Mouse (Mus musculus) brain, embryonic 14.5 days (tissue): ENCODE data around the gene Ttc23.

ENCODE experiments used
- CTCF ChIP-seq: fragments of 200-500 bp; IDR thresholded peaks from 2 replicates; pipeline ENCODE4 v1.5.1; 2012; ENCODE audit warnings: inconsistent platforms, mild to moderate bottlenecking, moderate library complexity, borderline replicate concordance; ENCODE audit not compliant: insufficient read depth, insufficient read length; ENCODE audit errors: extremely low read depth
- POLR2A ChIP-seq: fragments of 200-500 bp; IDR thresholded peaks from 2 replicates; pipeline ENCODE4 v1.6.1; 2012; ENCODE audit warnings: mild to moderate bottlenecking, inconsistent platforms, borderline replicate concordance; ENCODE audit not compliant: poor library complexity, insufficient read depth, insufficient read length, severe bottlenecking; ENCODE audit errors: extremely low read depth

DNA sequence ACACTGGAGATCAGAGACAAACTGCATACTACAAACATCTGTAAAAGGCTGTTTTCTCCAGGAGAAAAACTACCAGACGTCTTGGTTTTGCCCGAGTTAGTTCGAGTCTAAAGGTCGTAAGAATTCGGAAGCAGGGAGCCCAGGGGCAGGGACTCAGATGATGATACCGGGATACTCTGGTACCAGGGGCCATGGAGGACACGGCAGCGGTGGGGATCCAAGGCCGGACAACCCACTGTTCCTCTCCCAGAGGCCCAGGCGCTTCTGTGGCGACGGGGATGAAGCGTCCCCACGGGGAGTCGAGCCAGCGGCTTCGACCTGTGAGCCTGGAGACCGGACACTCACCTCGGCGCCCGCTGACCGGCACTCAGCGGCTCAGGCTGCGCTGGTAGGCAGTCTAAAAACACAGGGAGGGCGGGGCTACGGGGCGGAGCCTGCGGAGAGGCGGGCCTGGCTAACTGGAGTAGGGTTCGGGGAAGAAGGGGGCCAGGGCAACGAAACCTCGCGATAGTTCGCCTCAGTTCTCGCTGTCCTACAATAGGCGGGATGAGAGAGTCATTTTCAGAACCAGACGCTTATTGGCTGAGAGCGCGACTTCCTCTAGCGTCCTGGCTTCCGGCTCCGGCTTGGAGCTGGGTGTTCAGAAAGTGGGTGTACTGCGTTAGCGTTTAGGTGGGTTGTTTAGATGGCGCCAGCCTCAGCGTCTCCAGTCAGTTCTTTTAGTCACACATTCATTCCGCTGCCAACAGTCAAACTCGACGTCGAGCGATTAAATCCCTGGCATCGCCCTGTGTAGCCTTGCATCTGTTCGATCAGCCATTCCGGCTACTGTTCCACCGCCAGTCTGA lies 2.2 kb upstream of the Ttc23 start, which contains the start of gene Lrrc28:
- TF ChIP-seq CTCF (no peak), POLR2A (peak; percentile 78; the same call in 1 of the 2 replicates)
